Mouse (Mus musculus) heart, embryonic 11.5 days (tissue): ENCODE measurements around the gene Cbr1. TPM values are rescaled to one million over a fixed set of nuclear protein-coding genes. Genes with fewer than 3 reads are reported as not detected.

ENCODE experiments used
- ATAC-seq: fragments of 200-750 bp; cut with Nextera tagmentation; replicated peaks from 2 replicates; pipeline ENCODE4 v1.8.0; 2017; ENCODE audit warnings: moderate library complexity; ENCODE audit not compliant: insufficient number of reproducible peaks, low FRiP score, low TSS enrichment
- H3K27ac ChIP-seq: fragments of 300-500 bp; sonication (generic); 2 replicates; pipeline ENCODE4 v1.5.1; 2014; ENCODE audit warnings: mild to moderate bottlenecking, low read depth, low read length
- H3K27me3 ChIP-seq: fragments of 300-500 bp; sonication (generic); 2 replicates; pipeline ENCODE4 v1.6.1; 2014; ENCODE audit warnings: mild to moderate bottlenecking, low read length, mixed read lengths; ENCODE audit not compliant: control insufficient read depth, insufficient read depth
- H3K36me3 ChIP-seq: fragments of 300-500 bp; sonication (generic); 2 replicates; pipeline ENCODE4 v1.6.1; 2014; ENCODE audit warnings: mild to moderate bottlenecking, low read length, moderate library complexity, mixed read lengths; ENCODE audit not compliant: control insufficient read depth, insufficient read depth
- H3K4me1 ChIP-seq: fragments of 300-500 bp; sonication (generic); 2 replicates; pipeline ENCODE4 v1.6.1; 2014; ENCODE audit warnings: low read length; ENCODE audit not compliant: control insufficient read depth, insufficient read depth
- H3K4me2 ChIP-seq: fragments of 300-500 bp; sonication (generic); 2 replicates; pipeline ENCODE4 v1.6.1; 2014; ENCODE audit warnings: mild to moderate bottlenecking, moderate library complexity
- H3K4me3 ChIP-seq: fragments of 300-500 bp; sonication (generic); 2 replicates; pipeline ENCODE4 v1.5.1; 2014; ENCODE audit warnings: low read depth, low read length
- H3K9ac ChIP-seq: fragments of 300-500 bp; sonication (generic); 2 replicates; pipeline ENCODE4 v1.6.1; 2014; ENCODE audit warnings: mild to moderate bottlenecking, low read depth, low read length, moderate library complexity
- H3K9me3 ChIP-seq: fragments of 300-500 bp; sonication (generic); replicated peaks from 2 replicates; pipeline ENCODE4 v1.6.1; 2016; ENCODE audit warnings: low read length; ENCODE audit not compliant: control insufficient read depth
- WGBS: fragments of 180-500 bp; shearing (Covaris S2); extraction: QIAGEN DNeasy Blood & Tissue Kit; methylation state at CpG from one replicate; pipeline ENCODE4 v1.1.7; 2014; ENCODE audit not compliant: insufficient replicate concordance; 5-methylcytosine and 5-hydroxymethylcytosine counted together
- polyA plus RNA-seq: library from polyadenylated mRNA; unstranded; fragments of >200 nt; fragmentation: Nextera tagmentation; extraction: Ambion mirVana; gene quantifications from 2 replicates; pipeline ENCODE4 v1.2.1, GENCODE M21; 2014

Gene Cbr1
- 61.0 and 65.9 TPM in 2 replicates for polyA plus RNA-seq

- H3K9ac ChIP-seq: 0 out of 2 replicates have a peak within 1 kb of the TSS, but pooled peaks have one; percentile 88
- H3K9me3 ChIP-seq: no peaks in the 10 kb centered on the region
- 72% methylated on average over 4 of the region's 4 CpGs for WGBS
- peak within 1 kb of the TSS; percentile 67 for H3K4me3 ChIP-seq
- peak within 1 kb of the TSS; percentile 94 for H3K4me2 ChIP-seq
- ATAC-seq: no peak
- H3K27ac ChIP-seq: no peak within 1 kb of the TSS
- H3K4me1 ChIP-seq: 0 out of 2 replicates have a peak, but pooled peaks cover 6% of the 10 kb centered on the region
- H3K27me3 ChIP-seq: no peaks in the 10 kb centered on the region
- H3K36me3 ChIP-seq: no peaks in the 10 kb centered on the region
Observed at GRCm38 (mm10) chr16:93605553-93605952, at the start of gene Cbr1. Cbr1 (plus strand) TSS chr16:93605853.

GRCm38 (mm10) chr16:93557646-93558045, 48.0 kb upstream of the Cbr1 start:
- H3K27me3 ChIP-seq: no peaks in the 10 kb centered on the region
- H3K9me3 ChIP-seq: no peaks in the 10 kb centered on the region
- no peaks in the 10 kb centered on the region for H3K4me1 ChIP-seq
- no peak overlapping the region for H3K27ac ChIP-seq
- WGBS: 68% methylated on average over 8 of the region's 8 CpGs
- H3K4me3 ChIP-seq: no peak overlapping the region
- H3K4me2 ChIP-seq: no peak overlapping the region
- no peak overlapping the region for H3K9ac ChIP-seq
- ATAC-seq: no peak
- no peaks in the 10 kb centered on the region for H3K36me3 ChIP-seq

- no peak overlapping the region for H3K27ac ChIP-seq
- no peaks in the 10 kb centered on the region for H3K9me3 ChIP-seq
- no peak overlapping the region for H3K9ac ChIP-seq
- H3K36me3 ChIP-seq: no peaks in the 10 kb centered on the region
- H3K27me3 ChIP-seq: no peaks in the 10 kb centered on the region
- WGBS: 25% methylated on average over 12 of the region's 12 CpGs
- H3K4me1 ChIP-seq: no peaks in the 10 kb centered on the region
- no peak overlapping the region for H3K4me3 ChIP-seq
- H3K4me2 ChIP-seq: peak overlapping the region; percentile 7; the same call in 1 of the 2 replicates
- no peak for ATAC-seq
Observed at GRCm38 (mm10) chr16:93558499-93558898, 47.2 kb upstream of the Cbr1 start.

GRCm38 (mm10) chr16:93572383-93572782, 33.3 kb upstream of the Cbr1 start:
- ATAC-seq: no peak
- Histone ChIP-seq H3K36me3 (no peaks in the 10 kb centered on the region), H3K4me2 (no peak overlapping the region), H3K9ac (no peak overlapping the region), H3K4me3 (no peak overlapping the region), H3K9me3 (no peaks in the 10 kb centered on the region), H3K27ac (no peak overlapping the region), H3K4me1 (no peaks in the 10 kb centered on the region), H3K27me3 (no peaks in the 10 kb centered on the region; the same call in 1 of the 2 replicates)
- 85% methylated on average over 6 of the region's 6 CpGs for WGBS

GRCm38 (mm10) chr16:93573434-93573833, 32.2 kb upstream of the Cbr1 start:
- no peak overlapping the region for H3K9ac ChIP-seq
- ATAC-seq: no peak
- no peak overlapping the region for H3K4me3 ChIP-seq
- no peak overlapping the region for H3K4me2 ChIP-seq
- no peaks in the 10 kb centered on the region for H3K9me3 ChIP-seq
- WGBS: 88% methylated on average over 5 of the region's 5 CpGs
- H3K4me1 ChIP-seq: no peaks in the 10 kb centered on the region
- H3K27ac ChIP-seq: no peak overlapping the region
- no peaks in the 10 kb centered on the region for H3K36me3 ChIP-seq
- no peaks in the 10 kb centered on the region; the same call in 1 of the 2 replicates for H3K27me3 ChIP-seq

GRCm38 (mm10) chr16:93574521-93575191, 31.0 kb upstream of the Cbr1 start:
- no peaks in the 10 kb centered on the region for H3K9me3 ChIP-seq
- H3K9ac ChIP-seq: no peak overlapping the region
- H3K4me1 ChIP-seq: no peaks in the 10 kb centered on the region
- ATAC-seq: no peak
- H3K36me3 ChIP-seq: no peaks in the 10 kb centered on the region
- H3K27ac ChIP-seq: no peak overlapping the region
- no peak overlapping the region for H3K4me2 ChIP-seq
- no peaks in the 10 kb centered on the region for H3K27me3 ChIP-seq
- H3K4me3 ChIP-seq: no peak overlapping the region
- 40% methylated on average over 18 of the region's 18 CpGs for WGBS

- no peaks in the 10 kb centered on the region for H3K27me3 ChIP-seq
- H3K36me3 ChIP-seq: no peaks in the 10 kb centered on the region
- H3K4me2 ChIP-seq: no peak overlapping the region
- no peaks in the 10 kb centered on the region for H3K9me3 ChIP-seq
- 84% methylated on average over 5 of the region's 5 CpGs for WGBS
- H3K9ac ChIP-seq: no peak overlapping the region
- ATAC-seq: no peak
- no peak overlapping the region for H3K4me3 ChIP-seq
- H3K4me1 ChIP-seq: peaks cover under 1% of the 10 kb centered on the region; the same call in 1 of the 2 replicates
- no peak overlapping the region for H3K27ac ChIP-seq
Observed at GRCm38 (mm10) chr16:93575574-93575973, 30.1 kb upstream of the Cbr1 start.

GRCm38 (mm10) chr16:93576412-93577082, 29.1 kb upstream of the Cbr1 start:
- Histone ChIP-seq H3K4me1 (peaks cover 7% of the 10 kb centered on the region), H3K9me3 (no peaks in the 10 kb centered on the region), H3K36me3 (no peaks in the 10 kb centered on the region), H3K4me2 (no peak overlapping the region), H3K27ac (no peak overlapping the region), H3K27me3 (no peaks in the 10 kb centered on the region), H3K9ac (no peak overlapping the region), H3K4me3 (no peak overlapping the region)
- no peak for ATAC-seq
- WGBS: 33% methylated on average over 14 of the region's 14 CpGs
